ENCODE assay signal across 9 mouse cellular contexts in the genomic region with DNA sequence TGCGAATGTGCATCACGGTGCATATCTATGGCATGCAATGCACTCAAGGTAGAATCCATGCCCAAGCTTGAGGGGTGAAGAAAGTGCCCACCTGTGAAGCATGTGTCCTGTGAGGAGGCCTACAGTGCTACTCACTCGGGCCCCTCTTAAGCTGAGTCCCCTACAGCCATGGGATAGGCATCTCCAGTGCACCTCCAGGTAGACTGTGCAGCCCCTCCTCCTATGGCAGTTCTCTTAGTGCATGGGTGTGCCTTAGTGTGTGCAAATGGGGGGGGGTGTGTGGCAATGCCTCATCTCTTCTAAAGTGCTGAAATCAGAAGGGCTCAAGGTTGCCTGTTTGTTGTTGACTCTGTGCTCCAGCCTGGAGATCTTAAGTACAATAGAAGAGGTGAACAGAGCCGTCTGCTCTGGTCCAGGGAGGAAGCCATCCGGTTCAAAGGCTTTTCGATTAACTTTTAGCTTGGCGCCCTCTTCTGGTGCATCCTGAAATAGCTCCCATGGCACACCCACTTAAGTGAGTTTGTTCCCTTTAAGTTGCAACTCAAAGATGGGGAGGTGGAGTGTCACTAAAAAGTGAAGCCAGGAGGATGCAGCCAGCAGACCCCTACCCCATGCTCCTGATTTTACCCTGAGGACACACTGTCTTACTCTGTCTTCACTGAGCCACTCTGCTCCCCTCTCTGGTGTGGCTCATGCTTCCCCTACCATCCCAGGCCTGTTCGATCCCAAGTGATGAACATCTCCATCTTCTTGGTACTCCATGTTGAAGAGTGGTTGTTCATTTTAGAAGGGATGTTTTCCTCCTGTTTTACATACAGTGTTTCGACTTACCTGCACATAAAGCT. TPM values are rescaled to one million over a fixed set of nuclear protein-coding genes. Genes with fewer than 3 reads are reported as not detected.
DNase-seq lines count a peak whose midpoint lies in the region; ATAC-seq lines count a peak whose summit lies in the region.
"Had no signal": no experiment of that assay in that cellular context is flagged by ENCODE, and none has a peak within 500 bp of the region (broad histone marks: within the 10 kb centered on the region; RNA-seq: fewer than 3 reads in every experiment).

No protein-coding gene starts in this region.

- no peak overlapping the region for H3K4me3 ChIP-seq in heart, embryonic 16.5 days (ENCODE audit: low read length)
- H3K4me3 ChIP-seq in lung, embryonic 15.5 days: no peak overlapping the region
- H3K4me3 ChIP-seq: heart, embryonic 13.5 days had no signal

- WGBS in heart, embryonic 16.5 days: 44% methylated on average over 9 of the region's 9 CpGs
- WGBS in lung, embryonic 15.5 days: 43% methylated on average over 9 of the region's 9 CpGs

- peaks cover under 1% of the 10 kb centered on the region; the same call in 1 of the 2 replicates for H3K4me1 ChIP-seq in heart, embryonic 16.5 days (ENCODE audit: control insufficient read depth, insufficient read depth, low read length)
- no peaks in the 10 kb centered on the region for H3K4me1 ChIP-seq in lung, embryonic 15.5 days

- peak; percentile 84 for DNase-seq in adrenal gland, postnatal 10 days
- DNase-seq in embryo, embryonic 9.5 days (ENCODE audit: extremely low spot score): peak; percentile 74
- DNase-seq in kidney, postnatal 14 days: peak; percentile 69
- DNase-seq in ovary, postnatal 14 days (ENCODE audit: low spot score): peak; percentile 71
- DNase-seq in thymus, postnatal 14 days: peak; percentile 76

- H3K27me3 ChIP-seq in heart, embryonic 16.5 days (ENCODE audit: control insufficient read depth, insufficient read depth, low read length): no peaks in the 10 kb centered on the region
- no peaks in the 10 kb centered on the region for H3K27me3 ChIP-seq in lung, embryonic 15.5 days
- H3K27me3 ChIP-seq: heart, embryonic 13.5 days had no signal

- peak; percentile 70 for ATAC-seq in CD4-positive, CD25-positive, alpha-beta regulatory T cell, adult 4 months
- ATAC-seq in heart, embryonic 16.5 days (replicated peaks; ENCODE audit: extremely low read depth, insufficient read depth, low FRiP score): 0 out of 2 replicates have a peak, but pooled peaks have one; percentile 14
- peak; percentile 37 for ATAC-seq in lung, embryonic 15.5 days (ENCODE audit: borderline replicate concordance, extremely low read depth, low FRiP score, low TSS enrichment)

- no peaks in the 10 kb centered on the region for H3K36me3 ChIP-seq in heart, embryonic 16.5 days (ENCODE audit: control insufficient read depth, insufficient read depth)
- H3K36me3 ChIP-seq in lung, embryonic 15.5 days: no peaks in the 10 kb centered on the region

- no peak overlapping the region for H3K27ac ChIP-seq in heart, embryonic 16.5 days (ENCODE audit: low read length)
- H3K27ac ChIP-seq in lung, embryonic 15.5 days: no peak overlapping the region
- H3K27ac ChIP-seq: heart, embryonic 13.5 days had no signal

- H3K9ac ChIP-seq in heart, embryonic 16.5 days (ENCODE audit: low read length): no peak overlapping the region
- no peak overlapping the region for H3K9ac ChIP-seq in lung, embryonic 15.5 days
- H3K9ac ChIP-seq: heart, embryonic 13.5 days had no signal

- H3K9me3 ChIP-seq in heart, embryonic 16.5 days (replicated peaks; ENCODE audit: control insufficient read depth, low read length): no peaks in the 10 kb centered on the region
- no peaks in the 10 kb centered on the region for H3K9me3 ChIP-seq in lung, embryonic 15.5 days

- H3K4me2 ChIP-seq in heart, embryonic 16.5 days (ENCODE audit: low read depth, low read length): no peak overlapping the region
- H3K4me2 ChIP-seq in lung, embryonic 15.5 days: no peak overlapping the region
- H3K4me2 ChIP-seq: heart, embryonic 13.5 days had no signal

RNA-seq across cellular contexts. Expression of a gene that starts 55.0 kb away (rescaled TPM):
- polyA plus RNA-seq in CD4-positive, CD25-positive, alpha-beta regulatory T cell, adult 4 months (2017; shearing (Covaris generic)): 10 to 100 TPM; 26.4 to 41.8 TPM
- 10 to 100 TPM; 22.4 to 27.5 TPM for total RNA-seq in adrenal gland, postnatal 10 days (2021)
- 16.7 and 17.1 TPM in 2 replicates for polyA plus RNA-seq in heart, embryonic 16.5 days (2015; fragmentation: Nextera tagmentation; extraction: Ambion mirVana)
- 21.5 and 22.6 TPM in 2 replicates for polyA plus RNA-seq in lung, embryonic 15.5 days (2015; fragmentation: Nextera tagmentation; extraction: Ambion mirVana)

Comparison
In these comparisons a context has a peak if more than half of its experiments do, and no peak if none do; other contexts are left out.
1. ATAC-seq: peak in every context shown above with its lines; median percentile 70 in CD4-positive, CD25-positive, alpha-beta regulatory T cell, adult 4 months; 37 in lung, embryonic 15.5 days; 14 in heart, embryonic 16.5 days.